Mouse (Mus musculus): ENCODE results near the gene Mtg1.
A peak's percentile ranks its signal among the peaks of the same experiment; 100 is the strongest.
"Not testable (repeated sequence)": the region's sequence is repeated elsewhere in the genome, so short reads cannot be mapped to it uniquely, and the experiment has no call there.

The Mtg1 gene

GRCm38 (mm10) chr7:140127911-140128310 is 9.5 kb upstream of the Mtg1 start:
- no peak for DNase-seq (ENCODE audit: low spot score)

GRCm38 (mm10) chr7:140132184-140132583 is 5.2 kb upstream of the Mtg1 start:
- DNase-seq (ENCODE audit: low spot score): not testable (repeated sequence)

GRCm38 (mm10) chr7:140134033-140134432 is 3.3 kb upstream of the Mtg1 start:
- DNase-seq (ENCODE audit: low spot score): not testable (repeated sequence)

GRCm38 (mm10) chr7:140135106-140135770 is 2.1 kb upstream of the Mtg1 start:
- no peak for DNase-seq (ENCODE audit: low spot score)

- peak; percentile 28 for DNase-seq (ENCODE audit: low spot score)
Measured at GRCm38 (mm10) chr7:140138021-140138310, 602 bp downstream of the Mtg1 start.

- peak; percentile 66 for DNase-seq (ENCODE audit: low spot score)
Measured at GRCm38 (mm10) chr7:140141350-140141749, 4.0 kb downstream of the Mtg1 start.

- no peak for DNase-seq (ENCODE audit: low spot score)
Measured at GRCm38 (mm10) chr7:140144550-140144949, 7.2 kb downstream of the Mtg1 start.

GRCm38 (mm10) chr7:140153383-140153782 is 16.0 kb downstream of the Mtg1 start:
- DNase-seq (ENCODE audit: low spot score): no peak

GRCm38 (mm10) chr7:140153829-140154217 is 16.5 kb downstream of the Mtg1 start:
- DNase-seq (ENCODE audit: low spot score): no peak

- no peak for DNase-seq (ENCODE audit: low spot score)
Measured at GRCm38 (mm10) chr7:140154218-140154927, 17.0 kb downstream of the Mtg1 start, which contains the start of gene Sprn. Gene Sprn (minus strand): TSS chr7:140154877.

- DNase-seq (ENCODE audit: low spot score): no peak
Measured at GRCm38 (mm10) chr7:140160363-140160762, 23.0 kb downstream of the Mtg1 start.

- no peak for DNase-seq (ENCODE audit: low spot score)
Measured at GRCm38 (mm10) chr7:140164664-140165063, 27.3 kb downstream of the Mtg1 start, which contains the start of gene Olfr522. Gene Olfr522 (minus strand): TSS chr7:140164764.

GRCm38 (mm10) chr7:140167950-140168349 is 30.6 kb downstream of the Mtg1 start:
- DNase-seq (ENCODE audit: low spot score): no peak

GRCm38 (mm10) chr7:140169386-140169785 is 32.0 kb downstream of the Mtg1 start:
- DNase-seq (ENCODE audit: low spot score): no peak

GRCm38 (mm10) chr7:140170863-140171262 is 33.5 kb downstream of the Mtg1 start:
- no peak for DNase-seq (ENCODE audit: low spot score)

GRCm38 (mm10) chr7:140172936-140173335 is 35.6 kb downstream of the Mtg1 start, which contains the start of gene Olfr523:
Gene Olfr523 (plus strand): TSS chr7:140173217.
- no peak for DNase-seq (ENCODE audit: low spot score)

GRCm38 (mm10) chr7:140179176-140179575 is 41.8 kb downstream of the Mtg1 start:
- DNase-seq (ENCODE audit: low spot score): no peak

- DNase-seq (ENCODE audit: low spot score): no peak
Measured at GRCm38 (mm10) chr7:140180692-140181091, 43.3 kb downstream of the Mtg1 start.

GRCm38 (mm10) chr7:140184206-140184605 is 46.8 kb downstream of the Mtg1 start:
- no peak for DNase-seq (ENCODE audit: low spot score)

- no peak for DNase-seq (ENCODE audit: low spot score)
Measured at GRCm38 (mm10) chr7:140186646-140187620, 49.6 kb downstream of the Mtg1 start.

GRCm38 (mm10) chr7:140187721-140188390 is 50.5 kb downstream of the Mtg1 start:
- no peak for DNase-seq (ENCODE audit: low spot score)
